Mouse (Mus musculus): ENCODE results near the gene Bcas1. TPM values are rescaled to one million over a fixed set of nuclear protein-coding genes. Genes with fewer than 3 reads are reported as not detected.

Bcas1 gene
- 49.0 and 63.4 TPM in 2 replicates for polyA plus RNA-seq (2012; rRNA removed)

DNA sequence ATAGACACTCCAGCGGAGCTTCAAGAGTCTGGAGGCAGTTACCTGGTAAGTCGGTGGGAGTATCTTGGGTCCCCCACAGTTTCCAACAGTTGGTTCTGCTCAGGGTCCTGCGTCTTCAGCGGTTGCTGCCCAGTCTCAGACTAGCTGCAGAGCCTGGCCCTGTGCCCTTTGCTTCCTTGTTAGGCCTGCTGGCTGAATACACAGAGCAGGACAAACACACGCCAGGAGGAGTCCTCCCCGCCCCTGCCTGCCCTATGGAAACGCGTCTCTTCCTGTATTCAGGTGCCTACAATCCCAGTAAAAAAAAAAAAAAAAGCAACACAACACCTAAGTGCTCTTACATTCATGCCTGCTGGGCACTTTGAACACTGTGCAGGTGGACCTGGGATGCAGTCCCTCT is at the start of gene Bcas1:
Bcas1 (minus strand) TSS at position 142 of the 400 bp plus-strand sequence.

Other genes with a start within 250 kb of the Bcas1 start
- gene Pfdn4, start 68.6 kb upstream of the Bcas1 start, polyA plus RNA-seq (2012; rRNA removed), result 4.4 TPM in 2 replicates
- gene Cyp24a1, start 69.3 kb upstream of the Bcas1 start, polyA plus RNA-seq (2012; rRNA removed), result not detected in 2 replicates
- gene 4930470P17Rik, start 174.2 kb upstream of the Bcas1 start, polyA plus RNA-seq (2012; rRNA removed), result not detected in 2 replicates

All from colon, adult 2 months (tissue).